Mouse (Mus musculus) brain, embryonic 14.5 days (tissue): ENCODE results near the gene Ube2r2.

Experiments
- CTCF ChIP-seq: fragments of 200-500 bp; IDR thresholded peaks from 2 replicates; pipeline ENCODE4 v1.5.1; 2012; ENCODE audit warnings: inconsistent platforms, mild to moderate bottlenecking, moderate library complexity, borderline replicate concordance; ENCODE audit not compliant: insufficient read depth, insufficient read length; ENCODE audit errors: extremely low read depth
- POLR2A ChIP-seq: fragments of 200-500 bp; IDR thresholded peaks from 2 replicates; pipeline ENCODE4 v1.6.1; 2012; ENCODE audit warnings: mild to moderate bottlenecking, inconsistent platforms, borderline replicate concordance; ENCODE audit not compliant: poor library complexity, insufficient read depth, insufficient read length, severe bottlenecking; ENCODE audit errors: extremely low read depth

DNA sequence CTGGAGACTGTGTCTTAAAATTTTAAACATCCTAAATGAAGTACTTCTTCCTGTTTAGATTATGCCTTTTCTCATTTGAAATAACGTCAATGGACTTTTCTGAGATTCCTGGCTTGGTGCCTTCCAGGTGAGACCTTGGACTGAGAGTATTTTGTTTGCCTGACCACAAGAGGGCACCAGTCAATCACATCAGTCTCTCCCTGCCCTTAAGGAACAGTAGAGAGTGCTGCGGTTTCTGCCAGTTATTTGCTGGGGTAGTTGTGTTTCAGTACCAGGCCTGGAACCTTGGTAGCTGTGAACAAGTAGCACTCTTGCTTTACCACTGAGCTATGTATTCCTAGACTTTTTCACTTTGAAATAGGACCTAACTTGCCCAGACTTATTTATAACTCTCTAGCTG is 6.1 kb upstream of the Ube2r2 start:
- no peak for TF ChIP-seq POLR2A
- peak; percentile 76; the same call in 1 of the 2 replicates for TF ChIP-seq CTCF
